Mouse (Mus musculus) fibroblast of lung, adult 2 months (primary cell): ENCODE results near the gene Cmtm6.
A peak's percentile ranks its signal among the peaks of the same experiment; 100 is the strongest.
"Not testable (repeated sequence)": the region's sequence is repeated elsewhere in the genome, so short reads cannot be mapped to it uniquely, and the experiment has no call there.

Source experiments
- DNase-seq: peaks from one replicate; pipeline ENCODE4 v3.0.0-alpha.2; 2011; ENCODE audit warnings: low read depth

Gene Cmtm6

DNA sequence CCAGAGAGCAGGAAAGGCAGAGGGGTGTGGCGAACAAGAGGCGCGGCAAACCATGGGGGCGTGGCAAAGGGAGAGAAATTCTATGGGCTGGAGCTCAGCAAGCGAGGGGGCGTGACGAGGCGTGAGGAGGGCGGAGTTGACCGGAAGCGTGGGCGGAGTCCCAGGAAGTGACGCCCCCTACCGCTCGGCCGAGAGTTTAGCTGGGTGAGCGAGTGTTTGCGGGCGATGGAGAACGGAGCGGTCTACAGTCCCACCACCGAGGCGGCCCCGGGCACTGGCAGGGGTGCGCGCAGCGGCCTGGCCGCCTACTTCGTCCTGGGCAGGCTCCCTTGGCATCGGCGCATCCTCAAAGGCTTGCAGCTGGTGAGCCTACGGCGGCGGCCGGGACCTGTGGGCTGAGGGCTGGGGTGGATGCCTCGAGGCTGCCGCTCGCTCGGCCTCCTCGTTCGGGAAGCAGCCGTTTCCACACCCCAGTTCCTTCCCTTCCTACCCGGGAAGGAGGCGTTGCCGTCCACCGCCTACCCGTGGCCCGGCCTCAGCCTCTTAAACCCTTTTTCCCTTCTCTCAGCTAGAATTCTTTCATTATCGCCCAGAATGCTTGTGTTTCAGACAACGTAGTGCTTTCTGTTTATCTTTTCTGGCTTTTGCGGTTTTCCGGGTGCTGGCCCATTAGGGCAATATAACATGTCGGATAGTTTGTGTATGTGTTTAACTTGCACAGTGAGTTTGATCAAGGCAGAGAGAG is at the start of gene Cmtm6:
TSS of gene Cmtm6 (plus strand) at position 106 of the 745 bp plus-strand sequence.
- DNase-seq, result peak; percentile 86

DNA sequence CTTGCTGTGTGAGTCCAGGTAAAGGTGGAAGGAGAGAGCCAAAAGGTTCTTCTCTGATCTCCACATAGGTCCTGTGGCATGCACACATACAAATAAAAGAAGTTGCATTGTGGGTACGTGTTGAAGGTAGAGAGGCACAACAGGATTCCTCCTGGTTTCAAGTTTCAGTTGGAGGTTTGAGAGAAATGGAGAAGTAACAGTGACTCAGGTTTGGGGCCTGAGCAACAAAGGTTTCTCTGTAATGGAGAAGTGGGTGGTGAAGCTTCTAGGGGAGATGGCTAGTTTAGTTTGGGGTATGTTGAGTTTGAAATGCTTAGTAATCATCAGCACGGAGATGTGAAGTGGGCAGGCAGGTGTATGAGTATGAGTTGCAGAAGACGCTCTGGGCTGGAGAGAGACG is 48.7 kb upstream of the Cmtm6 start:
- DNase-seq, result no peak

DNA sequence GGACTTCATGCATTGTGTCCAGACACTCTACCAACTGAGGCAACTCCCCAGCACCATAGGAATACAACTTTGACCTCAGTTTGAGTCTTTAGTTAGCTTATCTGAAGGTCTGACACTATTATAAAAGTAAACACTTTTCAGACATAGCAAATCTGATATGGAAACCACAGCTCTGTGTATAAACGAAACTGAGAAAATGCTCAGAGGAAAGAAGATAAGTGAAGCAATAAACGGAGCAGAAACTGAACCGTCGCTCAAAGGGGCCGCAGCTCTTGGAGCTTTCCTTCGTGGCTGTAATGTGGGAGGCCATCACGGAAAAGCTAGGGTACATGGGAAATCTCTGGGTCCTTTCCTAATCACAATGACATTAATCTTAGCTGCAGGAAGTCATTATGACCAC is 44.7 kb upstream of the Cmtm6 start:
- no peak for DNase-seq

DNA sequence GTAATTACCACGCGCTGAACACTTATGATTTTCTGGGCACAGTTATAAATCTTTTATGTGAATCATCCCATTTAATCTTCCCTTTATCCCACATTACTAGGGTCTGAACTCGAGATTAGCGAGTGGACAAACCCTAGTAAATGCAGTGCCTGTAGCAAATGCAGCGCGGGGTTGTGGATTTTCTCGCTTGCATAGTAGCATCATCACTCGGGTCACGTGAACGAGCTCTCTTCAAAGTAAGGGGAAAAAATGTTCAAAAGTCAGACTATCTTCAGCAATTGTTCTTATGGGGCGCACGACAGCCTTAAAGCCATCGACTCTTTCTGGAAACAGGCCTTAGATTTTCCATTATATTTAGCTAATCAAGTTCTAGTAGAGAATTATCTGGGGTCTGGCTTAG is 43.3 kb upstream of the Cmtm6 start:
- DNase-seq, result no peak

DNA sequence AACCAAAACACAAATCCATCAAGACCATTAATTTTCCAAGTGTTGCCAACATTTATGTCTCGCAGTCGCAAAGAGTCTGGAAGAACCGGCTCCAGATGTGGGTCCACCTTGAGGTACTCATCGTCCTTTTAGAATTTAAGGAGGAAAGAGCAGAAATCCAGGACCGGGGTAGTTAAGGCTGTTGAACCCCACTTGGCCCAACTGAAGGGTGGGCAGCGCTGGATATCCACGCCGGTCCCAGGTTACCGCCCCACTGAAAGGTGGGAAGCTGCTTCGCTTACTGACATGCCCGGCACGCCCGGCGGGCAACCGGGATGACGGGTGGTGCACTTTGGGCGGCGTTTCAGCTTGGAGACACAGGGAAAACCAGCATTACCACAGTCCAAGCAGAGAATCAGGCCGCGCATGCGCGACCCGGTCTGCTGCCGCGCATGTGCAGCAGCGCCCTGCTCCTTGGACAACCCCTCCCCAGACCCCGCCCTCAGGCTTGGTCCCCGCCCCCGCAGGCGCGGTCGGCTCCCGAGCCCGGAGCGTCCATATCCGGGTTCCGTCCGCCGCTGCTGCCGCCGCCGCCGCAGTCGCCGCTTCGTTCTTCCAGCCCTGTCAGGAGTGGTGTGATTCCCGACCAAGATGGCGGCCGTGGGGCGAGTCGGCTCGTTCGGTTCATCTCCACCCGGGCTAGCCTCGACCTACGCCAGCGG is 42.5 kb upstream of the Cmtm6 start, which contains the start of gene Dync1li1:
TSS of gene Dync1li1 (plus strand) at position 539 of the 701 bp plus-strand sequence.
- DNase-seq, result peak; percentile 93

DNA sequence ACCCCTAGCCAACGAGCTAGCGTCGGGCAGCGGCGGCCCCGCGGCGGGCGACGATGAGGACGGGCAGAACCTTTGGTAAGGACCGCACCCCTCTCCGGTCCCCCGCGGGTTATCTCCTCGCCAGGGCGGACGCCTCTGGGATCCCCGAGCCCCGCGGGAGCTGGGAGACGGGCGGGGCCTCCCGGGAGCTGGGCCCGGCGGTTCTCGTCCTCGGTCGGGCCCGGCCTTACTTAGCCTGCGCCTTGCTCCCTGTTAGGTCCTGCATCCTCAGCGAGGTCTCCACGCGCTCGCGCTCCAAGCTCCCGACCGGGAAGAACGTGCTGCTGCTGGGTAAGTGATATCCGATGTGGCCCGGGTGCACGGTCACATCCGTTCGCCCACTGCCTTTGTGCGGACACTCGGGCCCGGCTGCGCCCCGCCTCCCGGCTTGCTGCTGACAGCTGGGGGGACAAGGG is 41.9 kb upstream of the Cmtm6 start:
- DNase-seq, result no peak

DNA sequence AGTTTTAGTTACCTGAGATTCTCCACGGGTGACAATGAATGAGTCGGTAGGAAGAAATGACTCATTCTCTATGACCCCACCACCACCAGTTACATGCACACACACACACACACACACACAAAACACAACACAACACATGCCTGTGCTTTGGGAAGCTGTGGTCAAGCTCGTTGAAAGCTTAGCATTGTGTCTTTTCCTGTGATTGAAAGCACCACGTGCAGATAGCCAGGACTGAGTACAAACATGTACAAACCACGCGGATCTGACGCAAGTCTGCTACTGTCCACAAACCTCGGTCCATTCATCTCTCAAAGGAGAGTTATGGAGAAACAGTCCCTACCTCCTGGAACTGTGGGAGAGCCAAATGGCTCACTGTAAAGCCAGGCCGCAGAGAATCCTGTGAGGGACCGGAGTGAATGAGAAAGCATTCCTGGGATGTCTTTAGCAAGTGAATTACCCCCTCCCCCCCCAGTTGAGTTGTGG is 40.8 kb upstream of the Cmtm6 start:
- peak; percentile 80 for DNase-seq

DNA sequence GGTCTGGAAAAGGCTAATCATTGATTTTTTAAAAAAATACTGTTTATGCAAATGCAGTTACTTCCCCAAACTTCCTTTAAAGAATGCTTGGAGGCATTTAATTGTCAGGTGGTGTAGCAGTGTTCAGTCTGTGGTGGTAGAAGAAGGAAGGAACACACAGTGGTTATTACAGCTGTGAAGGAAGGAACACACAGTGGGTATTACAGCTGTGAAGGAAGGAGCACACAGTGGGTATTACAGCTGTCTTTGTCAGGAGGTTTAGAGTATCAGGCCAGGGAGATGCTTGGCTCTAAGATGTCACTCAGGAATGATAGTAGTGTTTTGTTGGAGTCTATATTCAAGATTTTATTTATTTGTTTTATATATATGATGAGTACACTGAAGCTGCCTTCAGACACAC is 39.8 kb upstream of the Cmtm6 start:
- no peak for DNase-seq

DNA sequence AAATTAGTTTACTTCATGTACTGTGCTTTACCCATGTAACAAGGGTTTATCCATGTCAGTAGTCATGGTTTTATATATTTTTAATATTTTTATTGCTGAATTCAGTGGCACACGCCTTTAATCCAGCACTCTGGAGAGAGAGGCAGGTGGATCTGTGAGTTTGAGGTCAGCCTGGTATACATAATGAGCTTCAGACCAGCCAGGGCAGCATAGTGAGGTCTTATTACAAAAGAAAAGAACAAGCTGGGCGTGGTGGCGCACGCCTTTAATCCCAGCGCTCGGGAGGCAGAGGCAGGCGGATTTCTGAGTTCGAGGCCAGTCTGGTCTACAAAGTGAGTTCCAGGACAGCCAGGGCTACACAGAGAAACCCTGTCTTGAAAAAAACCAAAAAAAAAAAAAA is 35.3 kb upstream of the Cmtm6 start:
- DNase-seq, result not testable (repeated sequence)

DNA sequence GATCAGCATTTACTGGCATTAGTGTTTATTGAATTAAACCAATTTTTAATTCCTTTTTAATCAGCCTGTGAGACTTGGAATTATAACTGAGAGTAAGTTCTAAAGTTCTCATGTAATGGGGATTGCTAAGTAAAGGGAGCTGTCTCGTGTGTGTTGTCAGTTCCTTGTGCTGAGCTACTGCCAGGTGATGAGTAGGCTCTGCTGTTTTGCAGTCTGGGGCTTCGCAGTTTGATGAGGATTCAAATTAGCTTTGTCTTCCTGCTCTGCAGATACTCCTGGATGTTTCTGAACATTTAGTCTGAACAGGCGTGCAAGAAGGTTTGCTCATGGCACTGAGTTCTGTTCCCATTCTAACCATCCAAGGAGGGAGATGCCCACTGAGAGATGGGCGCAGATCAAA is 33.8 kb upstream of the Cmtm6 start:
- DNase-seq, result no peak

DNA sequence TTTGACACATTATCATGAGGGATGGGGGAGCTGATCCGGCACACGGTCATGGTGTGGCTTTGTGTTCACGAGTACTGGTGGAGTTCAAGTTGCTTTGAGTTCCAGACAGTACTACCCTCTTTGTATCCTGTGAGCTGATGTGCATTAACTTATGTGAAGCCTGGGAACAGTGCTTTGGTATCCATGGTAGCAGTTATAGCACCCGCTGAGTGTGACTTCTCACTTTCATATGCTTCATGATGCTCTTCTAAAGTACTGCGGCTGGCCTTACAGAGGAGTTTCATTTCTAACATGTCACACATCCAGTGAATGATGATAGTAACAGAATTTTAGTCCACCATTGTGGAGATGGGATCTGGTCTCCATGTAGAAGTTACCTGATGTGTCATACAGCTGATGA is 33.0 kb upstream of the Cmtm6 start:
- no peak for DNase-seq

DNA sequence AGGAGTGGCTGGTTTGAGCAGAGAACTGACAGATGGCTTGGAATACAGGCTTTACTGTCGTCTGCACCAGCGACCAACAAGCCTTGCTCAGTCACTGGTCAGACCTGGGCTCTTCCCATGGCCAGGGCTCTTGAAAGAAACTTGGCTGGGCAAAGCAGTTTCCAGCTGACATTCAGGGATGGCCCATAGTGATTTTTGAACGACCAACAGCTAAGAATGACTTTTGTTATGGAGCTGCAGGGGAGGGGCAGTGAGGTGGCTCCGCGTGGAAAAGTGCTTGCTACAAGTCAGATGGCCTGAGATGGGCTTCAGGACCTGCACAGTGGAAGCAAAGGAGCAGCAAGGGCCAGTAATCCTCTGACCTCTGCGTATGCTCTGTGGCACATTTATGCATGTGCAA is 31.7 kb upstream of the Cmtm6 start:
- DNase-seq, result no peak

DNA sequence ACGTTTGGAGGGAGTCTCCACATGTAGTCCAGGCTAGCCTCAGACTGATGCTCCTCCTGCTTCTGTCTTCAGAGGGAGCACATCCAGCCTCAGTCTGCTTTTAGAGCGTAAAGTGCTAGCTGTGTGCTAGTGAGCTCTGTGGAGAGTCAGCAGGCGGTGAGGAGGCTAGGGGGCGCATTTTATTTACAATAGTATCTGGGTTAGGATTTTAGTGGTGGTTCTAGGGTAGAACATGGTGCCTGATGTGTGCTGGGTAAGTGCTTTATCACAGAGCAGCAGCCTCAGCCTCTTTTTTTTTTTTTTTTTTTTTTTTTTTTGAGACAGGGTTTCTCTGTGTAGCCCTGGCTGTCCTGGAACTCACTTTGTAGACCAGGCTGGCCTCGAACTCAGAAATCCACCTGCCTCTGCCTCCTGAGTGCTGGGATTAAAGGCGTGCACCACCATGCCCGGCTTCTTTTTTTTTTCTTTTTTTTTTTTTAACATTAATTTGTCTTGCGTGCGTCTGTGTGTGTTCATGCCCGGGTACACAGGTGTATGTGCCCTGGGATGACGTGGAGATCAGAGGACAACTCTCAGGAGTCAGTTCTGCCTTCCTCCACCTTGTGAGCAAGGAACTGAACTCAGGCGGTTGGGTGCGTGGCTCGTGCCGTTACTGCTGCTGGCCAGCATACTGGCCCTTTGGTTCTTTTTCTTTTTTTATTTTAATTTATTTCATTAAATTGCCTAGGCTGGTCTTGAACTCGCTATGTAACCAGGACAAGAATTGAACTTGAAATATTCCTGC is 30.8 kb upstream of the Cmtm6 start:
- no peak for DNase-seq

DNA sequence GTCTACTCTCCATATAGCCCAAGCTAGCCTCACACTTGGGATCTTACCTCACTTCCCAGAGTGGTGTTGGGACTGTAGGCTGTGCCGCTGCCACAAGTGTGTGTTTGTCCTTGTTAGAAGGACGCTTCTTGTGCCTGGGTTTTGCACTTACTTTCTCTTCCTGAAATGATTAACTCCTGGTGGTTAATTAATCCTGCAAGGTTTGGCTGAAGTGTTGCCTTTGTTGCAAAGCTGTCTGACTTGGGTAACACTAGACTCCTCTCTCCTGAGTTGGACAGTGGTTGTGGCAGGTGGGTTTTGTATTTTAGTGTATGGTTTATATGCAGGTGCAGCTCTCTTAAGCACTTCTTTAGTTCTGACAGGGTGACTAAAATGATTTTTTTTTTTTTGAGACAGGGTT is 29.9 kb upstream of the Cmtm6 start:
- DNase-seq, result no peak

DNA sequence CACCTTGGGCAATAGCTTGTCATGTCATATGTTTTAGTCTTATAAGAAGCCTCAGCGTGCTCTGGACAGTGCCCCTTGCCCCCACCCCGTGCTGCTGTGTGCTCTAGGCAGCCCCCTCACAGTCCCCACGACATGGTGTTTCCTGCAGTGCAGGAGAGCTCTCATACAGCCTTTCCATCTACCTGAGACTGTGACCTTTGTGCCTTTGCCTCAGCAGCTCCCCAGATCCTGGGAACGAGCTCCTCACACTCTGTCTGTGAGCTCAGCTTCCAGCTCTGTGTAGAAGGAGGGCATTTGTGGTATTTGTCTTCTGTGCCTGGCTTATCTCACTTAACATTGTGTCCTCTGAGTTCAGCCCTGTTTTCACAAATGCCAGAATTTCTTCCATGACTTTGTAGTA is 29.0 kb upstream of the Cmtm6 start:
- DNase-seq, result no peak

DNA sequence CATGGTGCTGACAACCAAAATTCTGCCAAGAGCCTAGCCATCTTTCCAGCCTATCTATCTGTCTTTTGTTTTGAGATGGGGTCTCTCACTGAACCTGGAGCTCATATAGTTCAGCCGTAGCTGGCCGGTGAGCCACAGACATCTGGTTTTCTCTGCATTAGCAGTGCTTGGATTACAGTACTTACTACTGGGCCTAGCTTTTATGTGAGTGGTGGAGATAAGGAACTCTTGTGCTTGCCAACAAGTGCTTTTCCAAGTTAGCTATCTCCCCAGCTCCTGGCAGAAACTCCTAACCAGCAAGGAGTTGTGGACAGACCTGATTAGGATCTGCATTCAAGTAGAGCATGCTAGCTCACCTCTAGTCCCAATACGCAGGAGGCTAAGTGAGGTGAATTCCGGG is 23.1 kb upstream of the Cmtm6 start:
- DNase-seq, result no peak

DNA sequence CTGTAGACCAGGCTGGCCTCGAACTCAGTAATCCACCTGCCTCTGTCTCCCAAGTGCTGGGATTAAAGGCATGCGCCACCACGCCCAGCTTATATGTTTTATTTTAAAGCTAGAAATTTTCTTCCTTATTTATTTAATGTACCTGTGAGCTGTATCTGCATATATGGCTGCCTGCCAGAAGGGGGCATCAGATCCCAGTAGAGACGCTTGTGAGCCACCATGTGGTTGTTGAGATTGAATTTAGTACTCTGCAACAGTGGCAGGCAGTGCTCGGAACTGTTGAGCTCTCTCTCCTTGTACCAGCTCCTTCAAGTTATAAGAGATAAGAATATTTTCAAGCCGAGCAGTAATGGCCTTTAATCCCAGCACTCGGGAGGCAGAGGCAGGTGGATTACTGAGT is 20.6 kb upstream of the Cmtm6 start:
- DNase-seq, result no peak

DNA sequence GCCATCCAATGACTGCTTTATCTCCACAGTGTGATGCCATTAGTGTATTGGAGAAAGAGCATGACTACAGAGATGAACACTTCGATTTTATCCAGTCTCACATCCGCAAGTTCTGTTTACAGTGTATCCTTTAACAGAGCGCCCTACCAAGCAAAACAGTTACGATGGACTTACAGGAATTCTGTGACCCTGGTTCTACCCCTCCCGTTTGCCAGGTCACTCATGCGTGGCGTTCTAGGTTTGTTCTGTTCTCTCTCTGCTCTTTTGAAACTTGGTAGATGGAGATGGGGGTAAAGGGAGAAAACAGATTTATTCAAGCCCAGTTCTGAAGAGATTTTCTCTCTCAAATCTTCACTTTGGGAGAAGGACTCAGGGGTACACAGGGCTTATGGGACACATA is 17.4 kb upstream of the Cmtm6 start:
- no peak for DNase-seq

DNA sequence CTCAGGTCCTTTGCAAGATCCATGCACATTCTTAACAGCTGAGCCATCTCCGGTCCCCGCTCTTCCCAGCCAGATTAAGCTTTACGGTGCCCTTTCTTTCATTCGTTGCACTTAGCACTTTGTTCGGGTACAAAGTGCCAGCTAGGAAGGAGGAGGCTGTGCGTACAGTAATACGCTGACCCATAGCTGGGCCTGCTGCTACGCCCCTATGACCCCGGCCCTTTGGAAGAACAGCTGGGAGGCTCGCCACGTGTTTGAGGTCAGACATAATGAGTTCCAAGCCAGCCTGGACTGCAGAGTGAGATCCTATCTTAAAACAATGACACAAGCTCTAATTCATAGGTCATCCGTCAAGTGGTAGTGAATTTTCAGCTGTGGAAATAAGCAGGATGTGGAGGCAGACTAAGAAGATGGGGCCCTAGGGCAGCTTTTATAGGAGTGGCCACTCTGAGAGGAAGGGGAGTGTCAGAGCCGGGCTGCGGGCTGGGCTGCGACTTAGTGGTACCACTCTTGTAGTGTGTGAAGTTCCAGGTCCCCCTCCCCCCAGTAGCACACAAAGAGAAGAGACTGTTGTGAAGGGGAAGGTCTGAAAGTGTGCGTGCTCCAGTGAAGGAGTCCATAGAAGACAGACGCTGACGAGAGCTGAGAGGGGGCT is 14.1 kb upstream of the Cmtm6 start:
- no peak for DNase-seq

DNA sequence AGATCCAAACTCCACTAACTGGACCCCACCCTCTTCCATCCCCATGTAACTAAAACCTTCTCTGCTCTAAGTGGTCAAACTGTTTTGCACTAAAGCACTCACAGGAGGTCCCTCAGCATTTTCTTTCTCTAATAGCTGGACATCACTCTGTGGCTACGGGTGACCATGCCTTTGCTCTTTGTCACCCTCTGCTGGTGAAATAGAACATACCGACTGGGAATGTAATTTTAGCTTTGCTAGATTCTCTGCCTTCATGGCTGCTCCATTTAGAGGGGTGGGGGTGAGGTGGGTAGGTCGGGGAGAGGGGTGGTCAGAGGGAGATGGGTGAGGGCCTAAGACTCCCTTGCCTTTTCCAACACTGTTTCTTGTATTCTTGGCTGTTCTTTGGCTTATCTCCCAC is 3.6 kb upstream of the Cmtm6 start:
- no peak for DNase-seq

DNA sequence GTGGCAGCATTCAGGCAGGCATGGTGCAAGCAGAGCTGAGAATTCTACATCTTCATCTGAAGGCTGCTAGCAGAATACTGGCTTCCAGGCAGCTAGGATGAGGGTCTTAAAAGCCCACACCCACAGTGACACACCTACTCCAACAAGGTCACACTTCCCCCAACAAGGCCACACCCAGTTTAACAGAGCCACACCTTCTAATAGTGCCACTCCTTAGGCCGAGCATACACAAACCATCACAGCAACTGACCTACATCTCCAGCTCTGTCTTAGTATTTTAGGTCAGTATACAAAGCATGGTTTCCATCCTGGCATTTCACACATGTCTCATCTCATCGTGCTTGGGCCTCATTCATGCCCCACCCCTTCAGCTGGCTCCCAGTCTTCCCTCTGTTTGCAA is 2.5 kb upstream of the Cmtm6 start:
- not testable (repeated sequence) for DNase-seq
